Comparison of ENCODE assay signal across 9 mouse cellular contexts in the genomic region with DNA sequence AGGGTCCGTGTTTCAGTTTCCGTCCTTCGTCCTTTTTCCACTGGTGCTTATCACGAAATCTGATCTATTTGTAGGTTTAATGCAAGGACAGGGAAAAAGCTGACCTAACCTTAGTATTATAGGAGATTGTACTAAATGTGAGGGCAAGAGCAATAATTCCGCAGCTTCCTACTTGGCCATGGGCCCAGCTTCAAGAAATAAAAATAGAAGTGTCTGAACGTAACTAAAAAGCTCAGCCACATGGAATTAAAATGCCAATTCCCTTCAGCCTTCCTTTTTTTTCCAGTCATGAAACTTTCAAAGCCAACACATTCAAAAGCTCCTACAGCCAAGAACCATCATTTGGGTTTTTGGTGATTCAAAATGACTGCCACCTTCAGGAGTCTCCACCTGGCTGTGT.
DNase-seq lines count a peak whose midpoint lies in the region; ATAC-seq lines count a peak whose summit lies in the region.
"Had no signal": no experiment of that assay in that cellular context is flagged by ENCODE, and none has a peak within 500 bp of the region (broad histone marks: within the 10 kb centered on the region; RNA-seq: fewer than 3 reads in every experiment).

No protein-coding gene starts in this region.

- H3K4me1 ChIP-seq in neural tube, embryonic 15.5 days, result peaks cover 6% of the 10 kb centered on the region; the same call in 1 of the 2 replicates
- H3K4me1 ChIP-seq in hindbrain, embryonic 14.5 days (replicated peaks; ENCODE audit: control insufficient read depth, insufficient read depth, low read length), result 0 out of 2 replicates have a peak, but pooled peaks cover 7% of the 10 kb centered on the region

- WGBS in neural tube, embryonic 15.5 days, result 78% methylated on average over 6 of the region's 6 CpGs
- WGBS in hindbrain, embryonic 14.5 days, result 75% methylated on average over 6 of the region's 6 CpGs

- intact Hi-C loops in left cerebral cortex, postnatal 4 days (cut with DNase I), result no loop called here

- H3K27ac ChIP-seq in neural tube, embryonic 15.5 days (replicated peaks), result no peak overlapping the region
- H3K27ac ChIP-seq in hindbrain, embryonic 14.5 days, result no peak overlapping the region

- no peak overlapping the region for H3K4me2 ChIP-seq in neural tube, embryonic 15.5 days
- H3K4me2 ChIP-seq in hindbrain, embryonic 14.5 days (replicated peaks), result no peak overlapping the region

- H3K4me3 ChIP-seq in neural tube, embryonic 15.5 days (replicated peaks), result no peak overlapping the region
- H3K4me3 ChIP-seq in hindbrain, embryonic 14.5 days (replicated peaks; ENCODE audit: low read length), result no peak overlapping the region

- H3K9me3 ChIP-seq in neural tube, embryonic 15.5 days (replicated peaks), result no peaks in the 10 kb centered on the region
- no peaks in the 10 kb centered on the region for H3K9me3 ChIP-seq in hindbrain, embryonic 14.5 days (ENCODE audit: control insufficient read depth, low read length)

- H3K27me3 ChIP-seq in neural tube, embryonic 15.5 days (replicated peaks), result no peaks in the 10 kb centered on the region
- H3K27me3 ChIP-seq in hindbrain, embryonic 14.5 days (ENCODE audit: control insufficient read depth, insufficient read depth, low read length), result no peaks in the 10 kb centered on the region

- ATAC-seq in neural tube, embryonic 15.5 days (ENCODE audit: low FRiP score), result no peak
- ATAC-seq in hindbrain, embryonic 14.5 days (ENCODE audit: low FRiP score), result no peak

- peak; percentile 9 for DNase-seq in left cerebral cortex, postnatal 4 days
- no peak for DNase-seq in left cerebral cortex, adult 18-20 months (ENCODE audit: low spot score in 2 of 2)
- DNase-seq in cerebellum, postnatal 36 days, result peak; percentile 50 to 67
- DNase-seq in kidney, adult 9 months, result peak; percentile 51
- DNase-seq in lung, postnatal 25 days (ENCODE audit: low spot score), result peak; percentile 12
- DNase-seq in hindbrain, embryonic 14.5 days (ENCODE audit: low spot score), result no peak
- DNase-seq in urinary bladder, adult 2 months (ENCODE audit: low spot score), result no peak
- DNase-seq: liver had no signal

- H3K9ac ChIP-seq in neural tube, embryonic 15.5 days (replicated peaks), result no peak overlapping the region
- H3K9ac ChIP-seq in hindbrain, embryonic 14.5 days, result no peak overlapping the region

- H3K36me3 ChIP-seq in neural tube, embryonic 15.5 days, result no peaks in the 10 kb centered on the region
- H3K36me3 ChIP-seq in hindbrain, embryonic 14.5 days (replicated peaks; ENCODE audit: control insufficient read depth, insufficient read depth), result no peaks in the 10 kb centered on the region

Comparison
In these comparisons a context has a peak if more than half of its experiments do, and no peak if none do; other contexts are left out.
1. DNase-seq: peak in left cerebral cortex, postnatal 4 days (single experiment), cerebellum, postnatal 36 days (2 of 2), kidney, adult 9 months (single experiment) and lung, postnatal 25 days (single experiment); none in left cerebral cortex, adult 18-20 months (0 of 2), hindbrain, embryonic 14.5 days (single experiment) and urinary bladder, adult 2 months (single experiment).